Mouse (Mus musculus) urinary bladder, postnatal 36 days (tissue): ENCODE results near the gene Sept5.

Source experiments
- DNase-seq, 2 experiments: peaks; one replicate each; pipeline ENCODE4 v3.0.0; 2022; ENCODE audit warnings: low spot score in 2 of 2, mixed read lengths in 1 of 2

Gene Sept5

GRCm38 (mm10) chr16:18613301-18613700, 16.5 kb downstream of the Sept5 start:
- DNase-seq, result no peak

DNA sequence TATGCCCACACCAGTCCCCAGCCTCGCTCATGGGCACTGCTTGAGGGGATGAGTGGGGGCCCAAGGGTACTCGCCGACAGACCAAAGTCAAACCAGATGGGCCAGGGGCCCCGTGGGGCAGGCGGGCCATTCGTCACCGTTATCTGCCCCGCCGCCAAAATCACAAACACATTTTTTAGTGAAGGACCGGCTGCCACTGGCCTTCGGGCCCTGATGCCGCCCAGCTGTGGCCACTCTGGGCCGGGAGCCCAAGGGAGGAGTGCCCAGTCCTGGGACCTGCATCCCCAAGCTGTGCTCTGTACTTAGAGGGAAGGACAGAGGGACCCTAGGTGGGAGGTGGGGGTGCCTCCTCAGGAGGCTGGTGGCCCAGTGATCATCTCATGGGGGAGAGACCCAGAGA, 18.0 kb downstream of the Sept5 start:
- DNase-seq, result no peak

- DNase-seq, result no peak
These were observed 20.7 kb downstream of the Sept5 start for GRCm38 (mm10) chr16:18609099-18609498.

DNA sequence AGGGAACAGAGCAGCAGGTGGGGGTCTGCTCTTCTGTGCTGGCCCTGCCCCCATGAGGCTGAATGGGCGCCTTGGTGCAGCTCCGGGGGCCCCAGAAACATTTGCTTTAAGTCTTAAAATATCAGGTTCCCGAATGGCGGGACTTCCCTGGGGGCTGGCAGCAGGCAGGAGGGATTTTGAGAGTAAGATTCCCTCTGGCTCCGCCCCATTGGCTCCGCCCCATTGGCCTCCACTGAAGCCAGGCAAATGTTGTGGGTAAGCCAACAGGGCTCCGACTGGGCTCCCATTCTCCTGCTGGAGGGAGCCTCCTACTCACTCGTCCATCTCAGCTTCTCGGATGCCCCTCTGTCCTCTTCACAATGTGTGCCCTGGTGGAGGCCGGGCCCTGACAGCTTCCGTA, 21.5 kb downstream of the Sept5 start:
- DNase-seq, result no peak

DNA sequence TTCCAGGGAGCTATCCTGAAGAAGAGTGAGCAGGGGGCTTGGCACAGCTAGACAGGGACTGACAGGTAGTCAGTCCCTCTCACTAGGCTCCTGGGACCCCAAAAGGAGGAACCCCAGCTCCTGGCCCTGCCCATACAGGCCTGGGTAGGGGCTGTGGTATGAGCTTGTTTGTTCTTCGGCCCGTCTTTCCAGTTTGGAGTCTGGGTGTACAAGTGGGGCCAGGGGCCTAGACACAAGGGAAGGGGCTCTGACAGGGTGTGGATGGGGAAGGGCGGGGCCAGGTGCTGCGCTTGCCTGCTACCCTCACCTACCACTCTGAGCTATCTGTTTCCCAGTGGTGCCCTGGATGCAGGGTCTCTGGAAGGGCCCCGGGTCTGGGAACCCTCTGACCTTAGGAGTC, 24.0 kb downstream of the Sept5 start:
- DNase-seq, result peak in 1 of 2 experiments; percentile 36

DNA sequence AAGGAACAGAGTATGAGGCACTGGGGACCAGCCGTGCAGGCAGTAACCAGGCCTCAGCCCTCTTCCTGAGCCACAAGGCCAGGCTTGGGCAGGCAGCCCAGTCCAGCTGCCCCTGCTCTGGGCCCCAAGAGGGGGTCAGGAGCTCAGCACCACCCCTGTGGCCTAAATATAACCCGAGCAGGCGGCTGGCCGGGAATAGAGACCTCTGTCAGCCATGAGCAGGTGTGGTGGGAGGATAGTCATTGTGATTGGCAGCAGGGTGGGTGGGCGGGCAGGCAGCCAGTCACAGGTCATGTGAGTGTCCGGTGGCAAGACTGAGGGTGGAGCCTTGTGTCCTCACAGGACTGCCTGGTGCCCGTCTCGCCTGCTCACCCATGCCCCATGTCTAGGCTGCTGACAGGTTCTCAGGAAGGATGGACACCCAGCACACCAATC, 25.5 kb downstream of the Sept5 start:
- DNase-seq, result no peak

DNA sequence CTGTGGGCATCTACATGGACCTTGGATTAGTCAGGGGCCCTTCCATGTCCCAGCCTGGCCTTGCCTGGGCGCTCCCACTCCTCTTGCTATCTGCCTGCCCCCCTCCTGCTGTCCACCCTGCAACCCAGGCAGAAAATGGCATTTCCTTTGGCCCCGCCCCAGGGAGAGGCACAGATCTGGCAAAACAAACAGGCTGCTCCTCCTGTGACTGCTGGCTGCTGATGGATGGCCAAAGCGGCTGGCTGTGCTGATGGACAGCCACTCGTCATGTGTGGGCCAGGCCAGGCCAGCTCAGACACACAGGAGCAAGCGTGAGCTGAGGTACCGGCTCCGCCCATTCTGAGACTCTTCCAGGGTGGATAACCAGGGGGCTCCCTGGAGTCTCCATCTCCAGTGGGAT, 28.3 kb downstream of the Sept5 start:
- peak in 1 of 2 experiments; percentile 28 for DNase-seq

GRCm38 (mm10) chr16:18598006-18598405, 31.7 kb downstream of the Sept5 start:
- no peak for DNase-seq

DNA sequence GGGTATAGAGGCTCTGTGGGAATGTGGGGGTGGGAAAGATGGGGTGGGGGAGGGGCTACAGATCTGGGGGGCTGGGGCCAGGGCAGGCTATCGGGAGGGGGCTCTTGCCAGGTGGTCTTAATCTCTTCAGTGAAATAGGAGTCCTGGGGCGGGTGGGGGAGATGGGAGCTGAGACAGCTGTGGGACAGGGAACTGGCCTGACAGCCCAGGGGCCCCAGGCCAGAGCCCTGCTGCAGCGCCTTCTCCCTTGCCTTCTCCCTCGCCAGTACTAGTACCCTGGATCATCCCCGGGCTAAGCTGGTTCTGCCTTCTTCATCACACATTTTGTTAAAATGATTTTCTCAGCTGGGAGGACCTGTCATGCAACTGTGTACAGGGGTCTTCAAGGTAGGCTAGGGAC, 33.5 kb downstream of the Sept5 start:
- DNase-seq, result no peak

DNA sequence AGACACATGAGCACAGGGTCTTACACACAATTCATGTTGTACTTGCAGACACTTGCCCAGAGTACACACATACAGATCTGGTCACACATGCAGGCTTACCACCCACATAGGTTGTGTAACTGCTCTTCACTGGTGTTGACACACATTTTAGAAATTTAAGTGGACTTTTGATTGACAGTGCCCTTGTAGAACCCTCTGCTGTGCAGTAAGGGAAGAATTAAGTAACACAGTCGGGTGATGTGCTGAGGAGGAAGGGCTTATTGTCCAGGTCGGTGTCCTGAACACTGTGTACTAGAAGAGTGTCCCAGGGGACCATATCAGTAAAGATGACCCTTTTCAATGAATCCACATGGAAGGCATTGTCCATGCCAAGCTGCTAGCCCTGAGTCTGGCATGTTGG, 35.8 kb downstream of the Sept5 start:
- DNase-seq, result no peak

- no peak for DNase-seq
These were observed 38.4 kb downstream of the Sept5 start for GRCm38 (mm10) chr16:18591047-18592018.

- DNase-seq, result no peak
These were observed 39.7 kb downstream of the Sept5 start, which contains the start of gene Tbx1 for GRCm38 (mm10) chr16:18589804-18590790. Tbx1 (minus strand) TSS chr16:18590671.

DNA sequence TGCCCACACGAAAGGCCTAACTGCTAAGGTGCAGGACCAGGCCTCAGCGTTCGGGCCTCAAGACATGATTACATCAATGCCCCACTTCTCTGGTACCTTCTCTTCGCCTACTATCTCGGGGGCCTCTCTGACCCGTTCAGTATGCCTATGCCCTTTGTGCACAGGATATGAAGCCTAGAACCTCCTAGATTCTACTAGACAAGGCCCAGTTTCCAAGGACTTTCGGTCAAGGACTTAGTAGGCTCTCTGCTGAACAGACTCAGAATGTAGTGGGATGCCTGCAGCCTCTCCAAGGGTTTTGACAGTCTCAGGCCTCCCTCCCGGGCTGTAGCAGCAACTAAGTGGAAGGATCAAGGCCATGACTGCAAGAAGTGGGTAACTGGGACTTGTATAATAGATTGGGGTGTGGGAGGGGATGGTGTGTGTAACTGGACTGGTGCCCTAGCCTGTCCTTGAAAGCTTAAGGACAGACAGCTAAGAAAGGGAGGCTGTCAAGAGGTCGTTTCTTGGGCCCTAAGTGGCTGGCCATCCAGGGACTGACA, 40.6 kb downstream of the Sept5 start:
- DNase-seq, result no peak

DNA sequence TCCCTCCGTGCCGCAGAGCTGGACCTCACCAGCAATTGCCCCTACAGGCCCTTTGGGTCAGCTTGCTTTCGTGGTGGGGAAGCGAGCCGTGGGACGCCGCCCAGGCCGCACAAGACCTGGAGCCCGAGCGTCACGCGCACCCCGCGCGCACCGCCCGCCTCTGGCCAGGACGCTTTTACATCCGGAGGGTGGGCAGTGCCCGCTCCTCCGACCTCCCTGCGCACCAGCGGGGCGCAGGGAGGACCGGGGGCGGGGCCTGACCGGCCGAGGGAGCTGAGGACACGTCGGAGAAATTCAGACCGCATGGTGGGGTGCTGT, 41.1 kb downstream of the Sept5 start:
- DNase-seq, result no peak

DNA sequence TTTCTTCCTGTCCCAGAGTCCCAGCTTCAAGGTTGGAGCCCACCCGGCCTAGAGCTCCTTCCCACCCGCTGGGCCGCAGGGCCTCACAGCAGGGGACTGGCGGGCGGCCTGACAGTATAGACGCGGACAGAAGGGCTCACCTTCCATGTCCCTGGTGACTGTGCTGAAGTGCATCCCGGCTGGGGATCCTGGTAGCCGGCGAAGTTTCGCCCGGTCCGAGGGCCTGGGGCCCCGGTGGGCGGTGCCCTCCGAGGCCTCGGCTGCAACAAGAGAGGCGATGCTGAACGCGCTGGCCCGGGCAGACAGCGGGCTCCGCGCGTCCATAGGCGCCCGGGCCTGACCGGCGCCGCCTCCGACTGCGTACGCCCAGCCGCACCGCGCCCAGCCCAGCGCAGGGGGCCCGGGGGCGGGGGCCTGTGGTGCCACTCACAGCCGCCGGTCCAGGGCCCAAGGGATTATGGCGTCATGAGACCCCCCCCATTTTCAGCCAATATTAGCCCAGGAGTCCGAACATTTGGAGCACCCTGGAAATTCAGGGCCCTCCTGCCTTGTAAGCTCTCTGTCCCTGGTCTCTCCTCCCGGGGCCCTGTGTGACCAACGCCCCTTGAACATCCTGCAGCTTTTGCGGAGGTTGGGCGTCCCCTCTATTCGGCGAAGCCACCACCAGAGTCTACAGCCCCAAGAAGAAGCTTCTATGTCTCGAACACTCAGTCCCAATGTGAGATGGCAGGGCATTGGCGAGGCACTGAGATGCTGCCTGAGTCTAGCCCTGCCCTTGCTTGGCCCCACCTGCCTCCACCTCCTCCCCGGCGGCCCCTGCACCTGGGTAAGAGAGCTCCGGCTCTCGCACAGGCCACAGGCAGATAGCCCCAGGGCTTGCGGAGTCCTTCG, 41.7 kb downstream of the Sept5 start:
- DNase-seq, result no peak

GRCm38 (mm10) chr16:18586906-18587546, 42.7 kb downstream of the Sept5 start:
- no peak for DNase-seq

GRCm38 (mm10) chr16:18586076-18586905, 43.5 kb downstream of the Sept5 start:
- no peak for DNase-seq

DNA sequence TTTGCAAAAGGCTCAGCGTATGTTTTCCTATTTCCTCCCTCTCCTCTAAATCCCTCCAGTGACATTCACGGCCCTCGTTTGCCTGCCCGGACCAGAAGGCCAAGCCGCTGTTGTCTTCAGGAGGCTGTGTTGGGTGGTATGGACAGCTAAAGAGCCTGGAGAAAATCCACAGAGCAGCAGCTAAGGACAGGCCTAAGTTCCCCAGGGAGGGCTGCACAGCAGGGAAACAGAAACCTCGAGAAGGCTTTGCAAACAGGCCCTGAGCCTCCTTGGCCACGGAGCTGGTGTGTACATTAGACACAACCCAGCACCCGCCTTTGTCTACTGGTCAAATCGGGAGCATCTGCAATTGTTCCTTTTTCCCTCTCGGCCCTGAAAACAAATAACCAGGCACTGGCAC, 44.1 kb downstream of the Sept5 start:
- DNase-seq, result no peak

- DNase-seq, result no peak
These were observed 44.7 kb downstream of the Sept5 start for GRCm38 (mm10) chr16:18584901-18585510.
